Mouse (Mus musculus) adrenal gland, postnatal 36 days (tissue): ENCODE measurements around the gene Myo19. TPM values are rescaled to one million over a fixed set of nuclear protein-coding genes. Genes with fewer than 3 reads are reported as not detected.
A peak's percentile ranks its signal among the peaks of the same experiment; 100 is the strongest.

Experiments
- DNase-seq, 2 experiments: peaks; one replicate each; pipeline ENCODE4 v3.0.0; 2021; ENCODE audit warnings: mixed read lengths in 1 of 2
- total RNA-seq, 2 experiments: library from RNA; stranded (reverse); gene quantifications; 2 replicates each; pipeline ENCODE4 v1.2.3; 2021

The Myo19 gene
- total RNA-seq, 2 experiments from 2014 or later: 10.2 to 13.9 TPM

- DNase-seq: no peak
Measured at GRCm38 (mm10) chr11:84886236-84886635, 6.3 kb downstream of the Myo19 start.

- DNase-seq: no peak
Measured at GRCm38 (mm10) chr11:84886767-84887511, 7.0 kb downstream of the Myo19 start.

GRCm38 (mm10) chr11:84888025-84888424 is 8.1 kb downstream of the Myo19 start:
- no peak for DNase-seq

DNA sequence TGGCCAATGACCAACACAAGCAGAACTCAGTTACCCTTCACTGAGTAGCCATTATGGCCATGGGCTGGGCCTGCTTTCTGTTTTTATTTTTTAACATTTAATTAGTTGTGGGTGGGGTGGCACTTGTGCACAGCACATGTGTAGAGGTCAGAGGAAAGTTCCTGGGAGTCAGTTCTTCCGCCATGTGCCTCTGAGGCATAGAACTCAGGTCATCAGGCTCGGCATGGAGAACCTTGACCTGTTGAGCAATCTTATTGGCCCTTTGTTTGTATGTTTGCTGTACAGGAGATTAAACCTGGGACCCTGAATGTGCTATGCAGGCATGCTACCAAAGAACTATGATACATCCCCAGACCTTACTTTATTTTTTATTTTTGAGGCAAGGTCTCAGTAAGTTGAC is 9.5 kb downstream of the Myo19 start:
- DNase-seq: no peak

- no peak for DNase-seq
Measured at GRCm38 (mm10) chr11:84891705-84892104, 11.8 kb downstream of the Myo19 start.

- no peak for DNase-seq
Measured at GRCm38 (mm10) chr11:84893113-84893512, 13.2 kb downstream of the Myo19 start.

DNA sequence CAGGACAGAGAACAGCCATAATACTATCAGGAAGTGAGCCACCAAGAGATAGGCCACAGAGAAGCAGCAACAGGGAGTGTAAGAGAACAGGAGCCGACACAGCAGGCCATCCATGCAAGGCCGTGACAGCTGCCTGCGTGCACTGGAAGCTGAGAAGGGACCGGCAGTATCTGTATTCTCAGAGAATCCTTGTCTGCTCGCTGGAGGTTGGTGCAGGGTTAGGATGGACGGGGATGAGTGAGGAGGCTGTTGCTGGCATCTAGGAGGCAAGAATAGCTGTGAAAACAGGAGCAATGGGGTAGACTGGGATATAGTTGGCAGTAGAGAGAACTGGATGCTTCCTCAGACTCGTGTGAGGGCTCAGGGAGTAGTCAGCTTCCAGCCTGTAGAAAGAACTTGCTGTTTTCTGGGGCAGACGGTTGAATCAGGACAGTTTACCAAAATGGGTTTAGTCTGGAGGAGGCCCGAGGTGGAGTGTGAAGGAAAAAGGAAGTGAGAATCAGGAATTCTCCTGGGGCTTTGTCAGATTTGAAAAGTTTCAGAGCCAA is 24.7 kb downstream of the Myo19 start:
- DNase-seq: no peak

- no peak for DNase-seq
Measured at GRCm38 (mm10) chr11:84907081-84907480, 27.1 kb downstream of the Myo19 start.

DNA sequence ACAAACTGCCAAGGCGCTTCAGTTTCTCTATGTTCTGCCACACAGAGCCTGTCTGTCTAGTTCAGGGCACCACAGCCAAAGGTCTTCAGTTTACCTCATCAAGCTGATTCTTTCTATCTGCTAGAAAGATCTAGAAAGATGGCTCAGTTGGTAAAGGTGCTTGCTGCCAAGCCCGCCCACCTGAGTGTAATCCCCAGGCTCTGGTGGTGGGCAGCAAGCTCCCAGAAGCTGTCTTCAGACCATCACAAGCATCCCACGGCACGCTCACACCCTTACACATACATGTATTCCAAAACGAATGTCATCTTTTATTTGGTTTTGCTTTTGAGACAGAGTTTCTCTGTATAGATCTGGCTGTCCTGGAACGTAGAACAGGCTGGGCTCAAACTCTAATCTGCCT is 28.5 kb downstream of the Myo19 start:
- no peak for DNase-seq

- DNase-seq: peak in 1 of 2 experiments; percentile 16
Measured at GRCm38 (mm10) chr11:84910411-84910810, 30.5 kb downstream of the Myo19 start.

DNA sequence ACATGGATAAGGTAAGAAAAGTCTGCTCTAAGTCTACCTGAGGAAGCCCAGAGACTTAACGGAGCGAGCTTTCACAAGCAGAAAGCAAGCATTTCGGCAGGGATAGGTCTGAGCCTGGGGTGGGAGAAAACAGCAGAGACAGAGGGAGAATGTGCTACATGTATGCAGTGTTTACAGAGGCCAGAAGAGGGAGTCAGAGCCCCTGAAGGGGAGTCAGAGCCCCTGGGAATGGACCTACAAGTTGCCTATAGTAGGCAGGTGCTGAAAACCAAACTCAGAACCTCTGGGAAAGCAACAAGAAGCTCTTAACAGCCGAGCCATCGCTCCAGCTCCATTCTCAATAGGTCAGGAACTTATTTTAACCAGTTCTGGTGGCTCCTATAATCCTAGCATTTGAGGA is 34.7 kb downstream of the Myo19 start:
- no peak for DNase-seq

DNA sequence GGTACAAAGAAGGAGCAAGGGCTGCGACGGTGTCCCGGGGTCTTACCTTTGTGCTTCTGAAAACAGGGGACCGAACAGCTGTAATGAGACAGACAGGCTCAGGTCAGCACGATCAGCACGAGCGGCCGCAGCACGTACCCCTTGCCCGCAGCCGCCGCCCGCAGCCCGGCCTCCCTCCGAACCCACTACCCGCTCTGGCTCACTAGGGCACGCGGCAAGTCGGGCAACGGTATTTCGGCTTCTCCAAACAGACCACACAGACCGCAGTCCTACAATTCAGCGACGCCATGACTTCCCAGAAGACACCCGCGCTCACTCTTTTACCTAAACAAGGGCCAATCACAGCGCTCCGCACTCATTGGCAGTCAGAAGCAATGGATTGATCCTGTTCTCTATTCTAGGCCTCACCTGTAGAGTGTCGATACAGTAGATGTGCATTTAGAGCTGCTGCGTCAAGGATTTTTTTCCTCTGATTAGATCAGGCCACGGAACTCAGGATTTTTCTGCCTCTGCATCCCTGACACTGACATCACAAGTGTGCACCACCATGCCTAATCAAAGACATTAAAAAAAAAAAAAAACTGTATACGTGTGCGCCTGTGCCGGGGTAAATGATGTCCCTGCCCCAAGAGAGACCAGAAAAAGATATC is 36.2 kb downstream of the Myo19 start, which contains the start of gene Znhit3:
Znhit3 (minus strand) TSS at position 314 of the 650 bp plus-strand sequence.
- peak; percentile 83 to 84 for DNase-seq

DNA sequence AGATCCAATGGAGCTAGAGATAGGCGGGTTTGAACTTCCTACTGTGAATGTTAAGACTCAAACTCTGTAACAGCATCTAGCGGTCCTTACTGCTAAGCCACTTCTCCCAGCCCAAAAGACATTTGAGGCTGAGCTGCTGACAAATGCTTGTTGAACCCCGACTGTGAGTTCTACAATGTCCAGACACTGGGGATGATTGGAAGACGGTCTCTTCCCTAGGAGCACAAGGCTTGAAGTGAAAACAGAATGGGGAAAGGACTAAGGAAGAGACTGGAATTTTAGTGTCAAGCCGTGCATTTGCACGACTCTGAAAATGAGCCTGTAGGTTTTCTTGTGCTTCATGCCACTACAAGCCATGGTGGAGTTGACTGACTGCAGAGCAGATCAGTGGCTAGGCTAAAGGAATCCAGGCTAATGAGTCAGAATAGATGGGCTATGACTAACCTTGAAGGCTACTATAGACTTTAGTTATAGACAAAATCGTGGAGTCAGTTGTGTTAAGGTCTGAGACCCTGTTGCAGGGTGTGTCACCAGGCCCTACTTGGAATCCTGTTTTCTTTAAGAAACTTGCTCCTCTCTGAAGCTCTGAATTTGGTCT is 36.9 kb downstream of the Myo19 start:
- DNase-seq: no peak

DNA sequence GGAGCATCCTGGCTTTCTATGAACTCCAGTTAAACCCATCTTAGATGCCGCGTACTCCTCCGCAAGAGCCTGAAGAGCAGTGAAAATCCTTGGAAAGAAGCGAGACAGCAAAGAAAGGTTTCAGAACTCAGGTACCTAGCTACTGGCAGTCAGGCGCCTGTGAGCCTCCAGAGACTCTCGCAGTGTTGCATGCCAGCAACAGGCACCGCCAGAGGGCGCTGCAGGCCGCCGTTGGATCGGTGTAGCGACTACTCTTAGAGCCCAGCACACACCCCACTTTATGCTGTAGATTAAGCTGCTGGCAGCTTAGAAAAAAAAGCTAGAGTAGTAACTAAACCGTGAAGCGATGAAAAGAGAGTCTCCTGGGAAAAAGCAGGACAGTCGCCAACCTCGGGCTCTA is 38.5 kb downstream of the Myo19 start:
- peak; percentile 86 to 91 for DNase-seq

DNA sequence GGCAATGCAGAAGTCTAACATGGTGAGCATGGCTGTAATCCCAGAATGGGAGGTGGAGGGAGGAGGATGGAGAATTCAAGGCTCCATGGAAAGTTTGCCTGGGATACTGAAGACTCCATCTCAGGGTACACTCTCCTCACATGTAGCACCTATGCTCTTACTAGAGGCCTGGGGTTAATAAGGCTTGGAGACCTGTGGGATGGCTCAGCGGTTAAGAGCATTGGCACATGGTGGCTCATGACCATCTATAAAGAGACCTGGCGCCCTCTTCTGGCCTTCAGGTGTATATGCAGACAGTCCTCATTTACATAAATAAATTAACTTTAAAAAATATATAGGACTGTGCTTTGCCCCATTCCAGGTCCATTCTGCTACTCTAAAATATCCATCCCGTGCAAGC is 39.3 kb downstream of the Myo19 start:
- DNase-seq: peak; percentile 31 to 47

DNA sequence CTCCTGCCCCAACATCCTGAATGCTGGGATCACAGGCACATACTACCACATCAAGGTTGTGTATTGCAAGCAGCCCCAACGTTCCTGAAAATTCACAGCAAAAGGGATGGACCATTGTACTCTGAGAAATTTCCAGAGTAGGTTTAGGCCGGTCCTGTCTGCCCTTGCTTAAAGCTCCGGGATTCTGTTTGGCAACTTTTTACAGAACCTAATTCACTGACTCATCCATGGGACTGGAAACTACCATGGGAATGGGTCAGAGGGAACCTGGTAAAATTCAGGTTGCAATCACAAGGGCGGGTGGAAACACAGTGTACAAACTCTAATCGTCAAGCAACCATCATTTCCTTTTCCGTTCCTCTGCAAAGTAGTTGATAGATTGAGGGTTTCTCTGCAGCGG is 40.0 kb downstream of the Myo19 start:
- DNase-seq: no peak

DNA sequence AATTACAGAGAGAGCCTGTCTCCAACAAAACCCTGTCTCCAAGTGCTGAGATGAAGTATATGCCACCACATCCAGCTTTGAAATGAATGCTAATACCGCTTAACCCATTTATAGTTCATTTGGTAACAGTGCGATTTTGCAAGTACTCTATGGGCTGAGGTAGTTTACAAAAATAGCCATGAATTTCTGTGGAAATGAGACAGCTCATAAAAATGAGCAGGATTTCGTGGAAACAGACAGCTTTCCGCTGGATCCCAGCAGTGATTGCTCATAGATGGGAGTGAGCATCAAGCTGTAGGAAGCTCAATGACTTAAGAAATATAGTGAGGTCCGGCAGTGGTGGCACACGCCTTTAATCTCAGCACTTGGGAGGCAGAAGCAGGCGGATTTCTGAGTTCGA is 41.0 kb downstream of the Myo19 start:
- no peak for DNase-seq

DNA sequence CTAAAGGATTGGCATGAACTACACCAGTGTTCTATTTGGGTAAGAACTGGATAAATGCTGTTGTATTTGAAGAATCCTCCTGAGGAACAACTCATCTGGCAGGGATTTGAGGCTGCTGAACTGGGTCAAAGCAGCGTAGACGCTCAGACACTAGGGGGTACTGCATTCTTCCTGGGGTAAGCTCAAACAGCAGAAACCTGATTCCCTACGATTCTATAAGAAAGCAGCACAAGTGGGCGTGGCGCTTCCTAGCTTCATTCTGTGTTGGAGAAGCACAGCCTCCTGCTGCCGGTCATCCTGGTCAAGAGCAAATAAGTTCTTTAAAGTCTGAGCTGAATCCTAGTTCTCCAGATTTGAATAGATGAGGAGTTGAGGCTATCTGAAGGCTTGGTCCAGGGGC is 52.3 kb downstream of the Myo19 start:
- DNase-seq: no peak

DNA sequence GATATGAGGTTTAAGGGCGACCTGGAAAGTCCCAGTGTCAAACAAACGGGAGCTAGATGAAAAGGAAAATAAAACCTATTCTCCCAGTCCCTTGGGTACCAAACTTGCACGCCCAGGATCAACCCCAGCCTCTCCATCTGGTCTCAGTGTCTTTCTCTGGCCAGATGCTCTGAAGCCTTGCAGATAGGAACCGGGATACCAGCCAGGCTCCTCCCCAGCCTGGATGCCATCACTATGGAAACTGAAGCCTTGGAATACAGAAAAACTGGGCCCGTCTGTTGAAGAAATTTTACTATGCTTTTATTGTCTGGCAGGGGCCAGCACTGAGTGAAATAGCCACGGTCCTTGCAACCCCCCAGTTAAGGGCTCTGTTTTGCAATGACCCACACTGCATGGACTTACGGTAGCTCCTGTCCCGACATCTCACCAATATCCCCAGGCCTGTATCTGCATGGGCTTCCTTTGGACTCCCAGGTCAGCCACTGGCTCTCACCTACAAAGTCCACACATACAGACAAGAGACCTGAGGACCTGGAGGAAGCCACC is 59.6 kb downstream of the Myo19 start:
- DNase-seq: no peak

- no peak for DNase-seq
Measured at GRCm38 (mm10) chr11:84940140-84940539, 60.2 kb downstream of the Myo19 start.

DNA sequence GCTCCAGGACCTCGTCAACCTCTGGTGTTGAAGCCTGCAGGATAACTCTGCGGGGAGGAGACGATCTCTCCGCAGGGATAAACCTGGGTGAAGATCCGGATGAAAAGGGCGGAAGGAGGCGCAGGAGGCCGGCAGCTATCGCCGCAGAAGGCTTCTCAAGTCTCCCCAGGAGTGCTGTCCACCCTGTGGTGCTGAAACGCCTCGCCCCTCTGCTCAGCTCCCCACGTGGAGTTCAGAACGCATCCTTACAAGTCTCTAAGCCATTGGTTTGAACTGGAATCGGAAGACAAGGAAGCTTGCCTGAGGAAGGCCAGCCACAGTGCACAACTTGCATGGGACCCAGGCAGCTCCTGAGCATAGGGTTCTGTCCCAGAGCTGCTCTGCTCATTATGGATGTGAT is 64.0 kb downstream of the Myo19 start:
- DNase-seq: peak; percentile 74 to 80

DNA sequence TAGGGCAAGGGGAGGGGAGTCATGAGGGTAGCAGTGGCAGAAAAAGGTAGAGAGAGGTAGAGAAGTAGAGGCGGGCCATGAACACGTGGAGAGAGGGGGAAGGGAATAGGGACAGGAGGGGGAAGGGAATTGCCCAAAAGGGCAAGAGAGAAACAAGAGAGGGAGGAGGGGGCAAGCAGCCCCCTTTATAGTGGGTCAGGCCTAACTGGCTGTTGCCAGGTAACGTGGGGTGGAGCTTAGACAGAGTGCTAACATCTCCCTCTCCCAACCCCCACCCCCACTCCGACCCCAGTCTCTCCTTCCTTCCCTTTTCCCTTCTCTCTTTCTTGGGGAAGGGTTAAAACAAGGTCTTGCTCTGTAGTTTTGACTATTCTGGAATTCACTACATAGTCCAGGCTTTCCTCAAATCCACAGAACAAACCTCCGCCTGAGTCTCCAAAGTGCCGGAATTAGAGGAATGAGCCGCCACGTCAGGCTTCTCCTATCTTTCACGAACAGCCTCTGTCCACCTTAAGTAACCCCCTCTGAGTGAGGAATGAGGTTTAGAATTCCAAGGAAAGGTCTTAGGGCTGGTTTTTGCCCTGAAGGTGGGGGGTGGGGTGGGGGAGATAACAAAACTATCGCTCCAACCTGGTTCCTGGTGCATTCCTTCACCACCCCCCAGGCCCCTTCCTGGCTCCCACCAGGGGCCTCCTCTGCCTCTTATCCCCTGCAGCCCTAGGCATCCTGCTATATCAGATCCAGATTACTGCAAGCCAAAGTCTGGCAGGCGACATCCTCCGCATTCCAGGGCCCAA is 64.9 kb downstream of the Myo19 start:
- no peak for DNase-seq
